Mouse (Mus musculus): ENCODE measurements around the gene Ywhaq.
"Not testable (repeated sequence)": the region's sequence is repeated elsewhere in the genome, so short reads cannot be mapped to it uniquely, and the experiment has no call there.

DNA sequence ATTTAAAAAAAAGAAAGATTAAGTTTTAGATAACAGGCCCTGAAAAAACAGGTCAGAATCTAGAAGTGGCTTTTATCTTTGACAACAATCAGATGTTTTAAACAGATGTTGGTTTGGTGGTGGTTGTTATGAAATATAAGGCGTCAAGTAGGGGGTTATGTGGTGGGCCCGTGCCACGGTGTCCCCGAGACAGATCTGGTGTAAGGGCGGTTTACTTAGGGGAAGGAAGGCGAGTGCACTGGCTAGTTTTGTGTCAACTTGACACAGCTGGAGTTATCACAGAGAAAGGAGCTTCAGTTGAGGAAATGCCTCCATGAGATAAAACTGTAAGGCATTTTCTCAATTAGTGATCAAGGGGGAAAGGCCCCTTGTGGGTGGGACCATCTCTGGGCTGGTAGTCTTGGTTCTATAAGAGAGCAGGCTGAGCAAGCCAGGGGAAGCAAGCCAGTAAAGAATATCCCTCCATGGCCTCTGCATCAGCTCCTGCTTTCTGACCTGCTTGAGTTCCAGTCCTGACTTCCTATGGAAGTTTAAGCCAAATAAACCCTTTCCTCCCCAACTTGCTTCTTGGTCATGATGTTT lies 38.6 kb downstream of the Ywhaq start:
- not testable (repeated sequence) for TF ChIP-seq CTCF (IDR thresholded peaks at IDR 0.05; ENCODE audit: control insufficient read depth, insufficient read depth, low read length); POLR2A (IDR thresholded peaks at IDR 0.05; ENCODE audit: borderline replicate concordance, control insufficient read depth, low read depth, low read length)

All from bone marrow, adult 2 months (tissue).